Mouse (Mus musculus): ENCODE measurements around the gene Serpina9. TPM values are rescaled to one million over a fixed set of nuclear protein-coding genes. Genes with fewer than 3 reads are reported as not detected.

The Serpina9 gene
- polyA plus RNA-seq, 1 experiment from 2014 or later: 0.08 TPM

GRCm38 (mm10) chr12:104029986-104030385, 16.4 kb upstream of the Serpina9 start:
- H3K4me3 ChIP-seq: no peak overlapping the region
- no peak overlapping the region for H3K4me2 ChIP-seq
- H3K27me3 ChIP-seq: no peaks in the 10 kb centered on the region
- 41% methylated on average over 8 of the region's 8 CpGs for WGBS
- no peak overlapping the region for H3K27ac ChIP-seq
- ATAC-seq (ENCODE audit: insufficient number of reproducible peaks, insufficient read depth, low FRiP score, low TSS enrichment, low read depth): no peak
- no peaks in the 10 kb centered on the region for H3K4me1 ChIP-seq
- H3K9ac ChIP-seq: no peak overlapping the region
- H3K36me3 ChIP-seq: no peaks in the 10 kb centered on the region
- H3K9me3 ChIP-seq: no peaks in the 10 kb centered on the region

- no peak for ATAC-seq (ENCODE audit: insufficient number of reproducible peaks, insufficient read depth, low FRiP score, low TSS enrichment, low read depth)
- Histone ChIP-seq H3K27ac (no peak overlapping the region), H3K9ac (no peak overlapping the region), H3K27me3 (no peaks in the 10 kb centered on the region), H3K4me2 (no peak overlapping the region), H3K9me3 (no peaks in the 10 kb centered on the region), H3K36me3 (no peaks in the 10 kb centered on the region), H3K4me1 (no peaks in the 10 kb centered on the region), H3K4me3 (no peak overlapping the region)
- WGBS: 84% methylated on average over 3 of the region's 3 CpGs
Measured at GRCm38 (mm10) chr12:104015280-104015679, 1.7 kb upstream of the Serpina9 start.

GRCm38 (mm10) chr12:104004689-104005088, 8.9 kb downstream of the Serpina9 start:
- no peak overlapping the region for H3K27ac ChIP-seq
- 73% methylated on average over 5 of the region's 5 CpGs for WGBS
- no peak for ATAC-seq (ENCODE audit: insufficient number of reproducible peaks, insufficient read depth, low FRiP score, low TSS enrichment, low read depth)
- no peaks in the 10 kb centered on the region for H3K27me3 ChIP-seq
- H3K9ac ChIP-seq: no peak overlapping the region
- H3K4me1 ChIP-seq: no peaks in the 10 kb centered on the region
- H3K9me3 ChIP-seq: no peaks in the 10 kb centered on the region
- H3K36me3 ChIP-seq: no peaks in the 10 kb centered on the region
- H3K4me2 ChIP-seq: no peak overlapping the region
- no peak overlapping the region for H3K4me3 ChIP-seq

GRCm38 (mm10) chr12:104003238-104003612, 10.3 kb downstream of the Serpina9 start:
- no peaks in the 10 kb centered on the region for H3K27me3 ChIP-seq
- H3K9ac ChIP-seq: no peak overlapping the region
- no peak overlapping the region for H3K27ac ChIP-seq
- no peaks in the 10 kb centered on the region for H3K4me1 ChIP-seq
- H3K36me3 ChIP-seq: no peaks in the 10 kb centered on the region
- ATAC-seq (ENCODE audit: insufficient number of reproducible peaks, insufficient read depth, low FRiP score, low TSS enrichment, low read depth): no peak
- H3K4me3 ChIP-seq: no peak overlapping the region
- WGBS: 65% methylated on average over 4 of the region's 4 CpGs
- H3K4me2 ChIP-seq: no peak overlapping the region
- no peaks in the 10 kb centered on the region for H3K9me3 ChIP-seq

GRCm38 (mm10) chr12:104002569-104003237, 10.9 kb downstream of the Serpina9 start:
- H3K27ac ChIP-seq: no peak overlapping the region
- no peaks in the 10 kb centered on the region for H3K27me3 ChIP-seq
- H3K4me2 ChIP-seq: no peak overlapping the region
- H3K4me1 ChIP-seq: no peaks in the 10 kb centered on the region
- no peaks in the 10 kb centered on the region for H3K36me3 ChIP-seq
- no peak overlapping the region for H3K4me3 ChIP-seq
- no peak overlapping the region for H3K9ac ChIP-seq
- H3K9me3 ChIP-seq: no peaks in the 10 kb centered on the region
- no peak for ATAC-seq (ENCODE audit: insufficient number of reproducible peaks, insufficient read depth, low FRiP score, low TSS enrichment, low read depth)
- WGBS: 79% methylated on average over 10 of the region's 10 CpGs

GRCm38 (mm10) chr12:104000594-104000993, 13.0 kb downstream of the Serpina9 start:
- WGBS: 88% methylated on average over 3 of the region's 3 CpGs
- no peaks in the 10 kb centered on the region for H3K9me3 ChIP-seq
- no peak overlapping the region for H3K9ac ChIP-seq
- H3K4me1 ChIP-seq: no peaks in the 10 kb centered on the region
- no peak overlapping the region for H3K4me2 ChIP-seq
- no peaks in the 10 kb centered on the region for H3K36me3 ChIP-seq
- no peak for ATAC-seq (ENCODE audit: insufficient number of reproducible peaks, insufficient read depth, low FRiP score, low TSS enrichment, low read depth)
- H3K27me3 ChIP-seq: no peaks in the 10 kb centered on the region
- no peak overlapping the region for H3K4me3 ChIP-seq
- no peak overlapping the region for H3K27ac ChIP-seq

- no peak overlapping the region for H3K4me3 ChIP-seq
- H3K4me1 ChIP-seq: no peaks in the 10 kb centered on the region
- H3K4me2 ChIP-seq: no peak overlapping the region
- no peak overlapping the region for H3K27ac ChIP-seq
- no peaks in the 10 kb centered on the region for H3K27me3 ChIP-seq
- H3K9ac ChIP-seq: no peak overlapping the region
- no peaks in the 10 kb centered on the region for H3K9me3 ChIP-seq
- 84% methylated on average over 8 of the region's 8 CpGs for WGBS
- no peak for ATAC-seq (ENCODE audit: insufficient number of reproducible peaks, insufficient read depth, low FRiP score, low TSS enrichment, low read depth)
- no peaks in the 10 kb centered on the region for H3K36me3 ChIP-seq
Measured at GRCm38 (mm10) chr12:103999611-104000010, 13.9 kb downstream of the Serpina9 start.

- no peaks in the 10 kb centered on the region for H3K36me3 ChIP-seq
- 64% methylated on average over 2 of the region's 2 CpGs for WGBS
- H3K9ac ChIP-seq: no peak overlapping the region
- ATAC-seq (ENCODE audit: insufficient number of reproducible peaks, insufficient read depth, low FRiP score, low TSS enrichment, low read depth): no peak
- H3K4me2 ChIP-seq: no peak overlapping the region
- H3K27me3 ChIP-seq: no peaks in the 10 kb centered on the region
- no peaks in the 10 kb centered on the region for H3K9me3 ChIP-seq
- no peak overlapping the region for H3K4me3 ChIP-seq
- no peaks in the 10 kb centered on the region for H3K4me1 ChIP-seq
- H3K27ac ChIP-seq: no peak overlapping the region
Measured at GRCm38 (mm10) chr12:103996513-103996912, 17.0 kb downstream of the Serpina9 start.

GRCm38 (mm10) chr12:103995292-103996072, 18.1 kb downstream of the Serpina9 start:
- Histone ChIP-seq H3K9me3 (no peaks in the 10 kb centered on the region), H3K9ac (no peak overlapping the region)

GRCm38 (mm10) chr12:103992945-103993344, 20.6 kb downstream of the Serpina9 start:
- no peak overlapping the region for H3K4me2 ChIP-seq
- H3K36me3 ChIP-seq: no peaks in the 10 kb centered on the region
- no peaks in the 10 kb centered on the region for H3K4me1 ChIP-seq
- WGBS: 60% methylated on average over 7 of the region's 7 CpGs
- ATAC-seq (ENCODE audit: insufficient number of reproducible peaks, insufficient read depth, low FRiP score, low TSS enrichment, low read depth): no peak
- H3K4me3 ChIP-seq: no peak overlapping the region
- H3K27me3 ChIP-seq: no peaks in the 10 kb centered on the region
- no peak overlapping the region for H3K9ac ChIP-seq
- H3K27ac ChIP-seq: no peak overlapping the region
- H3K9me3 ChIP-seq: no peaks in the 10 kb centered on the region

More at GRCm38 (mm10) chr12:103995292-103996072, 18.1 kb downstream of the Serpina9 start:
- Histone ChIP-seq H3K36me3 (no peaks in the 10 kb centered on the region), H3K4me2 (no peak overlapping the region), H3K4me1 (no peaks in the 10 kb centered on the region), H3K4me3 (no peak overlapping the region), H3K27ac (no peak overlapping the region), H3K27me3 (no peaks in the 10 kb centered on the region)
- no peak for ATAC-seq (ENCODE audit: insufficient number of reproducible peaks, insufficient read depth, low FRiP score, low TSS enrichment, low read depth)
- WGBS: 38% methylated on average over 5 of the region's 5 CpGs

GRCm38 (mm10) chr12:103989857-103990256, 23.7 kb downstream of the Serpina9 start, which contains the start of gene Serpina11:
Gene Serpina11, minus strand, starts transcription at chr12:103989957.
- WGBS: 88% methylated on average over 6 of the region's 6 CpGs
- no peak within 1 kb of the TSS for H3K4me2 ChIP-seq
- H3K4me3 ChIP-seq: no peak within 1 kb of the TSS
- no peaks in the 10 kb centered on the region for H3K36me3 ChIP-seq
- ATAC-seq (ENCODE audit: insufficient number of reproducible peaks, insufficient read depth, low FRiP score, low TSS enrichment, low read depth): no peak
- no peak within 1 kb of the TSS for H3K27ac ChIP-seq
- no peaks in the 10 kb centered on the region for H3K9me3 ChIP-seq
- H3K4me1 ChIP-seq: no peaks in the 10 kb centered on the region
- H3K27me3 ChIP-seq: no peaks in the 10 kb centered on the region; the same call in 1 of the 2 replicates
- H3K9ac ChIP-seq: no peak within 1 kb of the TSS

- Histone ChIP-seq H3K9me3 (no peaks in the 10 kb centered on the region), H3K36me3 (no peaks in the 10 kb centered on the region), H3K4me2 (no peak overlapping the region), H3K27ac (no peak overlapping the region), H3K27me3 (no peaks in the 10 kb centered on the region; the same call in 1 of the 2 replicates), H3K4me3 (no peak overlapping the region), H3K9ac (no peak overlapping the region), H3K4me1 (no peaks in the 10 kb centered on the region)
- ATAC-seq (ENCODE audit: insufficient number of reproducible peaks, insufficient read depth, low FRiP score, low TSS enrichment, low read depth): no peak
- 40% methylated on average over 2 of the region's 2 CpGs for WGBS
Measured at GRCm38 (mm10) chr12:103989514-103989767, 24.1 kb downstream of the Serpina9 start.
